Mouse (Mus musculus) hindbrain, embryonic 15.5 days (tissue): ENCODE results near the gene Fxyd6. TPM values are rescaled to one million over a fixed set of nuclear protein-coding genes. Genes with fewer than 3 reads are reported as not detected.
A peak's percentile ranks its signal among the peaks of the same experiment; 100 is the strongest.

Experiments used
- ATAC-seq: fragments of 200-750 bp; cut with Nextera tagmentation; 2 replicates; pipeline ENCODE4 v1.8.0; 2017; ENCODE audit warnings: low read depth, moderate number of reproducible peaks, moderate TSS enrichment; ENCODE audit not compliant: low FRiP score
- H3K27ac ChIP-seq: fragments of 300-500 bp; sonication (generic); replicated peaks from 2 replicates; pipeline ENCODE4 v1.5.1; 2015; ENCODE audit warnings: mild to moderate bottlenecking, inconsistent platforms
- H3K27me3 ChIP-seq: fragments of 300-500 bp; sonication (generic); 2 replicates; pipeline ENCODE4 v1.6.1; 2015; ENCODE audit warnings: control low read depth, inconsistent platforms
- H3K36me3 ChIP-seq: fragments of 300-500 bp; sonication (generic); 2 replicates; pipeline ENCODE4 v1.6.1; 2015; ENCODE audit warnings: control low read depth, inconsistent platforms
- H3K4me1 ChIP-seq: fragments of 300-500 bp; sonication (generic); replicated peaks from 2 replicates; pipeline ENCODE4 v1.6.1; 2015; ENCODE audit warnings: control low read depth, inconsistent platforms
- H3K4me2 ChIP-seq: fragments of 300-500 bp; sonication (generic); 2 replicates; pipeline ENCODE4 v1.6.1; 2015; ENCODE audit warnings: moderate library complexity, mild to moderate bottlenecking, inconsistent platforms
- H3K4me3 ChIP-seq: fragments of 300-500 bp; sonication (generic); 2 replicates; pipeline ENCODE4 v1.5.1; 2015; ENCODE audit warnings: mild to moderate bottlenecking, inconsistent platforms
- H3K9ac ChIP-seq: fragments of 300-500 bp; sonication (generic); 2 replicates; pipeline ENCODE4 v1.6.1; 2015; ENCODE audit warnings: inconsistent platforms
- H3K9me3 ChIP-seq: fragments of 300-500 bp; sonication (generic); 2 replicates; pipeline ENCODE4 v1.6.1; 2016; ENCODE audit warnings: control low read depth, inconsistent platforms
- WGBS: fragments of 180-500 bp; shearing (Covaris S2); methylation state at CpG from one replicate; pipeline ENCODE4 v1.1.7; 2015; 5-methylcytosine and 5-hydroxymethylcytosine counted together
- polyA plus RNA-seq: library from polyadenylated mRNA; unstranded; fragments of >200 nt; fragmentation: Nextera tagmentation; extraction: Ambion mirVana; gene quantifications from 2 replicates; pipeline ENCODE4 v1.2.1, GENCODE M21; 2015

The Fxyd6 gene
- 577 and 611 TPM in 2 replicates for polyA plus RNA-seq

DNA sequence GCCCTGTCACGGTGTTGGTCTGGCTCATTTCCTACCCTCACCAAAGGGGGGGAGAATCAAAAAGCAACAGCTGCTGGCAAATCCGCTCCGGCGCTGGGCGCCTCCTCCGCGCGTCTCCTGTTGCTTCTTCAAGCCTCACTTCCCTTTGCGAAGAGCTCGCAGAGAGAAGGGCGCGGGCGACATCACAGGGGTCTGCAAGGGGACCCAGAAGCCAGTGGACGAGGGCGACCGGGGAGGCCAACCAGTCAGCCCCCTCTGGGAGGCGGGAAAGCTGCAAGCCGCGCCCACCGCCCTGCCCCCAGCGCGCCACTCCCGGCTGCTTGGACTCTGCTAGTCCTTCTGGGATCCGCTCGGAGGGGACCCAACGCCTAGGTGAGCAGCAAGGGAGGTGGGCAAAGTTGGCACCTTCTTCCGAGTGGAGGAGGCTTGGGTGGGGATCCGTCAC, at the start of gene Fxyd6:
Fxyd6 (plus strand) TSS at position 69 of the 445 bp plus-strand sequence.
- Histone ChIP-seq H3K36me3 (no peaks in the 10 kb centered on the region), H3K4me3 (peak within 1 kb of the TSS; percentile 72), H3K27me3 (no peaks in the 10 kb centered on the region), H3K9me3 (no peaks in the 10 kb centered on the region), H3K27ac (peak within 1 kb of the TSS; percentile 89), H3K4me2 (peak within 1 kb of the TSS; percentile 76), H3K4me1 (peaks cover 38% of the 10 kb centered on the region), H3K9ac (peak within 1 kb of the TSS; percentile 75)
- WGBS, result under 1% methylated on average over 28 of the region's 28 CpGs
- ATAC-seq, result peak; percentile 78; the same call in 1 of the 2 replicates

DNA sequence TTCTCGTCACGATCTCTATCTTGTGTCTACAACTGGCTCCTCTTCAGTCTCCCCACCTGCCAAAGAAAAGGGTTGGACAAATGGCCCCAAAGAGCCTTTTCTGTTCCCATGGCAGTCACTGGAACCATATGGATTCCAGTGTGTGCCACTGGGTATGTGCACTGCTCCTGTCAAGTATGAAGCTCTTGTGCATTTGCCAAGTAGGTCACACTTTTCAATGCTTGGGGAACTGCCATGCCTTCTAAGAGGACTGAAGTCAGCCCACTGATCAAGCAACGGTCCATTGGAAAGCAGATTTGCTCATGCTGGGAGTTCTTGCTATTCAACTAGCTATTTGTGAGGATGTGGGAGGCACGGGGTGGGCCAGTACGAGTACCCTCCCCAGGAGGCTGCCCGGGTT, 48.5 kb upstream of the Fxyd6 start:
- H3K4me2 ChIP-seq, result no peak overlapping the region
- H3K4me3 ChIP-seq, result no peak overlapping the region
- H3K27ac ChIP-seq, result no peak overlapping the region
- 79% methylated on average over 6 of the region's 6 CpGs for WGBS
- ATAC-seq, result no peak
- H3K9ac ChIP-seq, result no peak overlapping the region
- H3K4me1 ChIP-seq, result no peaks in the 10 kb centered on the region
- H3K27me3 ChIP-seq, result no peaks in the 10 kb centered on the region
- H3K36me3 ChIP-seq, result no peaks in the 10 kb centered on the region
- H3K9me3 ChIP-seq, result no peaks in the 10 kb centered on the region

DNA sequence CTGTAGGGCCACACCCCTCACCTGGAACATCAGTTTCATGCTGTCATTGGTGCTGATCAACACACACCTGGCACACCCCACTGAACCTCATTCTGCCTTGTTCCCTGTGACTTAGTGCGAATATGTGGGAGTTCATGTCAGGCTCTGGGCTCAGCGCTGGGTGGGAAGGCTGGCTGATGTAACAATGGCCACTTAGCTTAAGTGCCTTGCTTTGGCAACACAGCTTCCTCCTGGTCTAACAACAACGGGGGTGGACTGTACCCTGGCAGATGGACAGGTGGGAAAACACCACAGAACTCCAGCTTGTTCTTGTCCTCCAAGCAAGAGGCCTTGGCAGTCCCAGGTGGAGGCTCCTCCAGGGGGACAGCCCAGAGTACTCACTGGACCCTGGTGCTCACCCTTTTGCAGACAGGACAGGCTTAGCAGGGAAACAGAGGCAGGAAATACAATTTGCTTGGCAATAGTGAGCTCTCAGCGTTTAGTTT, 48.0 kb upstream of the Fxyd6 start:
- WGBS, result 84% methylated on average over 4 of the region's 4 CpGs
- no peak overlapping the region for H3K4me2 ChIP-seq
- no peak for ATAC-seq
- H3K4me3 ChIP-seq, result no peak overlapping the region
- H3K27me3 ChIP-seq, result no peaks in the 10 kb centered on the region
- H3K9ac ChIP-seq, result no peak overlapping the region
- H3K4me1 ChIP-seq, result no peaks in the 10 kb centered on the region
- no peak overlapping the region for H3K27ac ChIP-seq
- H3K36me3 ChIP-seq, result no peaks in the 10 kb centered on the region
- no peaks in the 10 kb centered on the region for H3K9me3 ChIP-seq

DNA sequence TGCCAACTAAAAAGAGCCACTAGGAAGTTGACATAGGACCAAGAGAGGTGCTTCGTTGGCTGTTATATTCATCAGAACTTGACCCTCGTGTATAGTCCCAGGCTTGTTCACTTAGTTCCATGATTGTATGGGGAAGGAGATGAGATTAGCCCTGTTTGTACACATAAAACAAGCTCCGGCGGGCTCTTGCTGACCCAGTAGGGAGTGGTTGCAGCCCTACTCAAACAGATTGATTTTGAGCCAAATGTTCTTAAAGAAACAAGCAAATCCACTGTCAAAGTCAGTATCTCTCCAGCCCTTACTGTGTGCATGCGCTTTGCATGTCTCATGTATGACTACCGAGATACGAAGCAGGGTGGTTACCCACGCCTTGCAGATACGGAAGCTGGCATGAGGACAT, 43.6 kb upstream of the Fxyd6 start:
- no peak overlapping the region for H3K4me2 ChIP-seq
- no peaks in the 10 kb centered on the region for H3K27me3 ChIP-seq
- ATAC-seq, result no peak
- H3K4me1 ChIP-seq, result no peaks in the 10 kb centered on the region
- 92% methylated on average over 9 of the region's 9 CpGs for WGBS
- no peak overlapping the region for H3K4me3 ChIP-seq
- H3K27ac ChIP-seq, result no peak overlapping the region
- no peaks in the 10 kb centered on the region for H3K36me3 ChIP-seq
- no peaks in the 10 kb centered on the region for H3K9me3 ChIP-seq
- H3K9ac ChIP-seq, result no peak overlapping the region

- 88% methylated on average over 4 of the region's 4 CpGs for WGBS
- no peak for ATAC-seq
- Histone ChIP-seq H3K4me2 (no peak overlapping the region), H3K27ac (no peak overlapping the region), H3K9me3 (no peaks in the 10 kb centered on the region), H3K9ac (no peak overlapping the region), H3K36me3 (no peaks in the 10 kb centered on the region), H3K27me3 (no peaks in the 10 kb centered on the region), H3K4me1 (no peaks in the 10 kb centered on the region), H3K4me3 (no peak overlapping the region)
Observed at GRCm38 (mm10) chr9:45328263-45328662, 41.7 kb upstream of the Fxyd6 start.

GRCm38 (mm10) chr9:45329577-45329976, 40.4 kb upstream of the Fxyd6 start:
- Histone ChIP-seq H3K27ac (no peak overlapping the region), H3K4me3 (no peak overlapping the region), H3K4me2 (no peak overlapping the region), H3K36me3 (no peaks in the 10 kb centered on the region), H3K27me3 (no peaks in the 10 kb centered on the region), H3K9me3 (no peaks in the 10 kb centered on the region), H3K4me1 (no peaks in the 10 kb centered on the region), H3K9ac (no peak overlapping the region)
- ATAC-seq, result no peak
- WGBS, result 90% methylated on average over 6 of the region's 6 CpGs

GRCm38 (mm10) chr9:45337406-45337805, 32.6 kb upstream of the Fxyd6 start:
- Histone ChIP-seq H3K9me3 (no peaks in the 10 kb centered on the region), H3K36me3 (no peaks in the 10 kb centered on the region), H3K4me1 (no peaks in the 10 kb centered on the region), H3K4me3 (no peak overlapping the region), H3K4me2 (no peak overlapping the region), H3K27ac (no peak overlapping the region), H3K27me3 (no peaks in the 10 kb centered on the region), H3K9ac (no peak overlapping the region)
- 87% methylated on average over 2 of the region's 2 CpGs for WGBS
- ATAC-seq, result no peak

GRCm38 (mm10) chr9:45343066-45343465, 26.9 kb upstream of the Fxyd6 start:
- H3K4me2 ChIP-seq, result no peak overlapping the region
- 94% methylated on average over 3 of the region's 3 CpGs for WGBS
- no peak overlapping the region for H3K4me3 ChIP-seq

GRCm38 (mm10) chr9:45345516-45345915, 24.5 kb upstream of the Fxyd6 start:
- Histone ChIP-seq H3K27ac (no peak overlapping the region), H3K9me3 (no peaks in the 10 kb centered on the region), H3K36me3 (no peaks in the 10 kb centered on the region), H3K27me3 (no peaks in the 10 kb centered on the region), H3K4me1 (no peaks in the 10 kb centered on the region), H3K9ac (no peak overlapping the region), H3K4me3 (no peak overlapping the region), H3K4me2 (no peak overlapping the region)
- 0 out of 2 replicates have a peak, but pooled peaks have one; percentile 45 for ATAC-seq
- 73% methylated on average over 2 of the region's 2 CpGs for WGBS

More at GRCm38 (mm10) chr9:45343066-45343465, 26.9 kb upstream of the Fxyd6 start:
- no peak overlapping the region for H3K27ac ChIP-seq
- no peaks in the 10 kb centered on the region for H3K27me3 ChIP-seq
- no peaks in the 10 kb centered on the region for H3K9me3 ChIP-seq
- H3K9ac ChIP-seq, result no peak overlapping the region
- no peak for ATAC-seq
- H3K4me1 ChIP-seq, result no peaks in the 10 kb centered on the region
- no peaks in the 10 kb centered on the region for H3K36me3 ChIP-seq

DNA sequence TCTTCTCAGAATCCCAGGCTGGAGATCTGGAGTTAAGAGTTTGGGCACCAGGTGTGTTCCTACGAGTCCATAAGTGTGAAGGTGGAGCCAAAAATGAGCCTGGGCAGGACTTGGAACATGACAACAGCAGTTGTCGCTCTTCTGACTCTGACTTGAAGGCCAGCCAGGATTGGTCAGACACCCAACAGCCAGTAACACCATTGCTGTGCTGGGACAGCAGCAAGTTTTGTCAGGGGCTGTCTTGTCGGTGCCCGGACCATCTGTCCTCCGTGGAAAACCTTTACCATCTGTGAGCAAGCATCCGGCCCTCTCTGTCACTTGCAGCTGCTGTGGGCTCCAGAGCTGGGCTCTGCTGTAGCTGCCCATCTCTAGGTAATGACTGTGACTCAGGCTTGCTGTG, 23.7 kb upstream of the Fxyd6 start:
- 60% methylated on average over 6 of the region's 6 CpGs for WGBS
- H3K4me3 ChIP-seq, result no peak overlapping the region
- H3K9me3 ChIP-seq, result no peaks in the 10 kb centered on the region
- no peak for ATAC-seq
- H3K36me3 ChIP-seq, result no peaks in the 10 kb centered on the region
- no peaks in the 10 kb centered on the region for H3K27me3 ChIP-seq
- no peak overlapping the region for H3K9ac ChIP-seq
- H3K27ac ChIP-seq, result no peak overlapping the region
- no peak overlapping the region for H3K4me2 ChIP-seq
- no peaks in the 10 kb centered on the region for H3K4me1 ChIP-seq

GRCm38 (mm10) chr9:45348560-45348959, 21.4 kb upstream of the Fxyd6 start:
- Histone ChIP-seq H3K4me3 (no peak overlapping the region), H3K27ac (no peak overlapping the region), H3K4me1 (no peaks in the 10 kb centered on the region), H3K27me3 (no peaks in the 10 kb centered on the region), H3K4me2 (no peak overlapping the region), H3K36me3 (no peaks in the 10 kb centered on the region), H3K9ac (no peak overlapping the region), H3K9me3 (no peaks in the 10 kb centered on the region)
- ATAC-seq, result no peak
- WGBS, result 80% methylated on average over 6 of the region's 6 CpGs

DNA sequence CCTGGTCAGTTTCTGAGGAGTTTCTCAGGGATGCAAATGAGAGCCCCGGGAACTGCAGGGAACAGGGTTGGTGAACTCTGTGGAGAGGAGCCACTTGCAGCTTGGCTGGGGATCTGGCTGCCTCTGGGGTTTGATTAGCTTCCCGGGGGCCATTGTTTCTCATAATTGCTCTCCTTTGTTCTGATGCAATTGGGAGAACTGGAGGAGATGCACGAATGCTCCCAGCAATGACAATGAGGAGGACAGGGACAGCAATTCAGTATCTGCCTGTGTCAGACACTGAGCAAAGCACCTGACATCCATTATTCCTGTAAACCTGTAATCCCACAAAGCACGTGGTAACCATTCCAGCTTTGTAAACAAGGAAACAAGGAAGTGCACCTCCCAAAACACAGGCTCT, 20.8 kb upstream of the Fxyd6 start:
- no peak overlapping the region for H3K4me2 ChIP-seq
- ATAC-seq, result no peak
- no peaks in the 10 kb centered on the region for H3K36me3 ChIP-seq
- 15% methylated on average over 4 of the region's 4 CpGs for WGBS
- H3K4me1 ChIP-seq, result no peaks in the 10 kb centered on the region
- no peak overlapping the region for H3K9ac ChIP-seq
- H3K27ac ChIP-seq, result no peak overlapping the region
- no peaks in the 10 kb centered on the region for H3K9me3 ChIP-seq
- no peaks in the 10 kb centered on the region for H3K27me3 ChIP-seq
- H3K4me3 ChIP-seq, result no peak overlapping the region

DNA sequence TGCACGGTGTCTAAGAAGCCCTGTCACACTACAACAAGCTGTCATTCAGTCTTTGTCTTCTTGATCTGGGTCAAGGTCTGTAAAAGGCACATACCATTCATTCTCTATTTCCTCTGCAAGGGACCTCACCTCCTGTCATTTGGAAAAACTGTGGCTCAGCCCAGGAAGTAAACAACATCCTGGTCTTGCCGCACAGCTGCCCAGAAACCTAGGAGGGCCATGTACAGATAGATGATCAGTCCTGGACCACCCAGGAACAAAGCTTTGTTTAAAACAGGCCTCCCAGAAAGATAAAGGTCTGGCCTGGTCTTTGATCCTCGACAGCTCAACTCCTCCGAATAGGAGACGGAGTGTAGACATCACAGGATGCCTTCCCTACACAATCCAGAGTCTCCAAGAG, 20.1 kb upstream of the Fxyd6 start:
- no peaks in the 10 kb centered on the region for H3K4me1 ChIP-seq
- no peak for ATAC-seq
- H3K4me2 ChIP-seq, result no peak overlapping the region
- H3K27ac ChIP-seq, result no peak overlapping the region
- H3K9ac ChIP-seq, result no peak overlapping the region
- no peaks in the 10 kb centered on the region for H3K36me3 ChIP-seq
- no peak overlapping the region for H3K4me3 ChIP-seq
- H3K9me3 ChIP-seq, result no peaks in the 10 kb centered on the region
- WGBS, result 51% methylated on average over 5 of the region's 5 CpGs
- H3K27me3 ChIP-seq, result no peaks in the 10 kb centered on the region
